Mouse (Mus musculus) lung, adult 2 months (tissue): ENCODE measurements around the gene Gca.

Source experiments
- CTCF ChIP-seq: fragments of 200-500 bp; IDR thresholded peaks from 2 replicates; pipeline ENCODE4 v1.5.1; 2011; ENCODE audit warnings: mild to moderate bottlenecking, low read length, control low read depth; ENCODE audit not compliant: insufficient read depth
- POLR2A ChIP-seq: fragments of 200-500 bp; IDR thresholded peaks from 2 replicates; pipeline ENCODE4 v1.6.1; 2011; ENCODE audit warnings: low read depth, mild to moderate bottlenecking, control low read depth, low read length, borderline replicate concordance; ENCODE audit errors: extremely low read depth

DNA sequence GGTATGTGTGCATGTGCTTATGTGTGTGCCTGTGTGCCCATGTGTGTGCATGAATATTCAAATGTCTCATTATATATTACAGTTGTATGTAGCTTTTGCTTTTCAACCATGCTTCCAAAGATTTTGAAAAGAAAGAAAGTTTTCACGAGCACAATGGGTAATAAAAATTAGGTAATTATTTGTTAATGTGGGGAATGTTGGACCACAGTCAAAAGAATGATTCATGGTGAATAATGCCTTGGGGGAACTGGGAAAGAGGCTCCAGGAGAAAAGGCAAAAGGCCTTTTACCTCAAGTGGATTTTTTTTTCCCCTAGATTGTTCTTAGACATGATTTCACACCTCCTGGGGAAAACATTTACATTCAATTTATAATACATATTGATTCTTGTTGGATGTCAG, 61.9 kb downstream of the Gca start:
- TF ChIP-seq POLR2A (no peak), CTCF (no peak)
